Mouse (Mus musculus) heart, adult 2 months (tissue): Measurements from ENCODE around the gene Txnrd1. TPM values are rescaled to one million over a fixed set of nuclear protein-coding genes. Genes with fewer than 3 reads are reported as not detected.

ENCODE experiments used
- DNase-seq, 2 experiments: peaks; one replicate each; pipeline ENCODE4 v3.0.0; 2021
- H3K27ac ChIP-seq: fragments of 200-600 bp; 2 replicates; pipeline ENCODE4 v1.8.1; 2022
- H3K27me3 ChIP-seq: fragments of 200-500 bp; 2 replicates; pipeline ENCODE4 v1.6.1; 2012; ENCODE audit warnings: mild to moderate bottlenecking, low read length, inconsistent platforms, mixed read lengths; ENCODE audit not compliant: control insufficient read depth, insufficient read depth
- H3K36me3 ChIP-seq: fragments of 200-500 bp; 2 replicates; pipeline ENCODE4 v1.6.1; 2012; ENCODE audit warnings: low read length, inconsistent platforms; ENCODE audit not compliant: control insufficient read depth, insufficient read depth
- H3K4me1 ChIP-seq: fragments of 200-500 bp; 2 replicates; pipeline ENCODE4 v1.6.1; 2011; ENCODE audit warnings: low read length; ENCODE audit not compliant: control insufficient read depth, insufficient read depth
- H3K4me3 ChIP-seq: fragments of 200-600 bp; 2 replicates; pipeline ENCODE4 v1.8.1; 2022
- H3K79me2 ChIP-seq: fragments of 200-500 bp; replicated peaks from 2 replicates; pipeline ENCODE4 v1.6.1; 2012; ENCODE audit warnings: mild to moderate bottlenecking, inconsistent platforms, low read length, moderate library complexity, mixed read lengths; ENCODE audit not compliant: control insufficient read depth, insufficient read depth
- H3K9ac ChIP-seq: fragments of 200-500 bp; 2 replicates; pipeline ENCODE4 v1.6.1; 2012; ENCODE audit warnings: low read depth, mild to moderate bottlenecking, control low read depth, inconsistent platforms, low read length, mixed read lengths
- CTCF ChIP-seq: fragments of 200-600 bp; IDR thresholded peaks from 2 replicates; pipeline ENCODE4 v1.8.1; 2022; ENCODE audit warnings: antibody characterized with exemption, mild to moderate bottlenecking, moderate library complexity
- EP300 ChIP-seq: fragments of 200-500 bp; IDR thresholded peaks from 2 replicates; pipeline ENCODE4 v1.6.1; 2011; ENCODE audit warnings: low read depth, low read length, control low read depth; ENCODE audit not compliant: insufficient read depth
- POLR2A ChIP-seq: fragments of 200-500 bp; IDR thresholded peaks from 2 replicates; pipeline ENCODE4 v1.6.1; 2011; ENCODE audit warnings: mild to moderate bottlenecking, low read depth, low read length, control low read depth; ENCODE audit not compliant: insufficient read depth
- WGBS: fragments of 180-500 bp; shearing (Covaris S2); methylation state at CpG from one replicate; pipeline ENCODE4 v1.1.7; 2018; 5-methylcytosine and 5-hydroxymethylcytosine counted together
- intact Hi-C: fragments of 180-260 bp; cut with DNase I; formaldehyde crosslinking; loops from one replicate; pipeline ENCODE4 v1.15.1; 2025
- polyA plus RNA-seq: library from polyadenylated mRNA; depleted of rRNA; stranded (reverse); fragments of >200 nt; gene quantifications from 2 replicates; pipeline ENCODE4 v1.2.3, GENCODE M21; 2012
- total RNA-seq, 2 experiments: library from RNA; stranded (reverse); gene quantifications; 2 replicates each; pipeline ENCODE4 v1.2.3; 2021

Gene Txnrd1
- total and polyA plus RNA-seq, 3 experiments, result 21.3 to 61.1 (median 56.8) TPM

DNA sequence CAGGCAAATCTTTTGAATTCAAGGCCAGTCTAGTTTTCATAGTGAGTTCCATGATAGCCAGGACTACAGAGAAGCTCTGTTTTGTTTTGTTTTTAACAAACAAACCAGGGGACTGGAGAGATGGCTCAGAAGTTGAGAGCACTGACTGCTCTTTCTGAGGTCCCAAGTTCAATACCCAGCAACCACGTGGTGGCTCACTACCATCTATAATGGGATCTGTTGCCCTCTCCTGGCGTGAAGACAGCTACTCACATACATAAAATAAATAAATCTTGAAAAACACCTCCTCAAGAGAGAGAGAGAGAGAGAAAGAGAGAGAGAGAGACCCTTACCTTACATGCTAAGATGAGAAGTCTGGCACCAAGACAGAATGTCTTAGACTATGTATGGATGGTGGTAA is 84.9 kb downstream of the Txnrd1 start:
- no peaks in the 10 kb centered on the region for H3K79me2 ChIP-seq
- DNase-seq, result no peak
- 73% methylated on average over 2 of the region's 2 CpGs for WGBS
- TF ChIP-seq EP300 (no peak), POLR2A (no peak), CTCF (no peak)
- H3K27me3 ChIP-seq, result no peaks in the 10 kb centered on the region
- no peaks in the 10 kb centered on the region for H3K4me1 ChIP-seq
- no peak overlapping the region for H3K4me3 ChIP-seq
- H3K27ac ChIP-seq, result no peak overlapping the region
- H3K9ac ChIP-seq, result no peak overlapping the region
- intact Hi-C loops, result no loop called here
- no peaks in the 10 kb centered on the region for H3K36me3 ChIP-seq

DNA sequence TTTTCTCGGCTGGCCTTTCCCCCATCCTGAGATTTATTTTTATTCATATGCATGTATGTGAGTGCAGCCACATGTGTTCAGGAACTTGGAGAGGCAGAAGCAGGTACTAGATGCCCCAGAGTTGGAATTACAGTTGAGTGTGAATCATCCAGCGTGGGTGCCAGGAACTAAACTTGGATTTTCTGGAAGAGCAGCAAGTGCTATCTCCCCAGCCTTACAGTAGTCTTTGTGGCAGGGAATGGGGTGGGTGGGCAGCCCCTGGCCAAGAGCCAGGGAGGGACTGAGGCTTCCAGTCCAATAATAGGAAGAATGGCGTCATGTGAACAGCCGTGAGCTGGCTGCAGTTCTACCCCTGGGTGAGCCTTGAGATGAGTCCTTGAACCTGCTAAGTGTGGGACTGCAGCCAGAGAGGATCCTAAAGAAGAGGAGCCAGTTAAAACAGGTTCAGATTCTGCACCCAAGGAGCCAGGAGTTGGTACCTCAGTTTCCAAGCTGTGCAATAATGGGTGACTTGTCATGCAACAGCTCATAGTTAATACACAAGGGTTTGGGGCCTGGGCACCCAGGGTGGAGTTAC is 85.7 kb downstream of the Txnrd1 start:
- H3K79me2 ChIP-seq, result no peaks in the 10 kb centered on the region
- no peak for TF ChIP-seq EP300
- TF ChIP-seq POLR2A, result no peak
- no peak for TF ChIP-seq CTCF
- no peaks in the 10 kb centered on the region for H3K4me1 ChIP-seq
- H3K36me3 ChIP-seq, result no peaks in the 10 kb centered on the region
- H3K27me3 ChIP-seq, result no peaks in the 10 kb centered on the region
- DNase-seq, result no peak
- WGBS, result 75% methylated on average over 4 of the region's 4 CpGs
- intact Hi-C loops, result no loop called here
- no peak overlapping the region for H3K4me3 ChIP-seq
- H3K27ac ChIP-seq, result no peak overlapping the region
- no peak overlapping the region for H3K9ac ChIP-seq

DNA sequence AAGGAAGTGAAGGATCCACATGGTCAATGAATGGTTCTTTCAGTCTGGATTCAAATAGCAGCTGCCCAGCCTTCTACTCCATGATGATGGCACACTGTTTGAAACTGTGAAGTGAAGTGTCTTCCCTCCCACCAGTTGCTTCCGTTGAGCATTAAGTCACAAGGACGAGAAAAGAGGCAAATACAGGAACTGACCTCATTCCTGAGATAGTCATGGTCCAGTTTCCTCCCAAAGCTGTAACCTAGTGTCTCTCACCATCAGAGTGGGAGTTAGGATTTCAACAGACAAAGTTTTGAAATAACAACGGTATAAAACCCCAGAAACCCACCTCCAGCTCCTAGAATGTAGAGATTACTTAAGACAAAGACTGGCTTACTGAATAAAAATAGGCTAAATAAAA is 89.8 kb downstream of the Txnrd1 start:
- no peaks in the 10 kb centered on the region for H3K27me3 ChIP-seq
- H3K27ac ChIP-seq, result no peak overlapping the region
- H3K4me3 ChIP-seq, result no peak overlapping the region
- intact Hi-C loops, result no loop called here
- 28% methylated on average over 3 of the region's 3 CpGs for WGBS
- H3K9ac ChIP-seq, result no peak overlapping the region
- TF ChIP-seq CTCF, result no peak
- no peak for TF ChIP-seq EP300
- TF ChIP-seq POLR2A, result no peak
- H3K4me1 ChIP-seq, result no peaks in the 10 kb centered on the region
- no peak for DNase-seq
- H3K79me2 ChIP-seq, result no peaks in the 10 kb centered on the region
- H3K36me3 ChIP-seq, result no peaks in the 10 kb centered on the region

DNA sequence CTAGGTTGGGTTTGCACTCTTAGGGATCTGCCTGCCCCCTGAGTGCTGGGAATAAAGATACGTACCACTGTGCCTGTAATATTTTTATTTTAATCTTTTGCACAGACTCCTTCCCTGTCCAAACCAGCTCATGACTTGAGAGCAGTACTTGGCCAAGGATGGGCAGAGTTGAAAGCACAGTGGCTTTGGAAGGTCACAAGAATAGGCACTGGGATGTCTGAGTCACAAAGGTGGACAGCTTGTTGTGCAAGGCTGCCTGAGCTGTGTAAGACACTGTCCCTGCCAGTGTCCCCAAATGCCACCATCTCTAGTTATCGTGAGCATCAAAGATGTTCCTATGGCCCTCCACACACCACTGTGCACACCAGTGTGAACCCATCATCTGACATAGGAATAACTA is 91.0 kb downstream of the Txnrd1 start:
- peak in 1 of 2 experiments; percentile 14 for DNase-seq
- H3K9ac ChIP-seq, result no peak overlapping the region
- no peaks in the 10 kb centered on the region for H3K36me3 ChIP-seq
- no peaks in the 10 kb centered on the region for H3K27me3 ChIP-seq
- H3K27ac ChIP-seq, result no peak overlapping the region; the same call in 1 of the 2 replicates
- intact Hi-C loops, result no loop called here
- no peaks in the 10 kb centered on the region for H3K79me2 ChIP-seq
- no peak for TF ChIP-seq POLR2A
- H3K4me1 ChIP-seq, result no peaks in the 10 kb centered on the region
- no peak overlapping the region for H3K4me3 ChIP-seq
- 92% methylated on average over 2 of the region's 2 CpGs for WGBS

DNA sequence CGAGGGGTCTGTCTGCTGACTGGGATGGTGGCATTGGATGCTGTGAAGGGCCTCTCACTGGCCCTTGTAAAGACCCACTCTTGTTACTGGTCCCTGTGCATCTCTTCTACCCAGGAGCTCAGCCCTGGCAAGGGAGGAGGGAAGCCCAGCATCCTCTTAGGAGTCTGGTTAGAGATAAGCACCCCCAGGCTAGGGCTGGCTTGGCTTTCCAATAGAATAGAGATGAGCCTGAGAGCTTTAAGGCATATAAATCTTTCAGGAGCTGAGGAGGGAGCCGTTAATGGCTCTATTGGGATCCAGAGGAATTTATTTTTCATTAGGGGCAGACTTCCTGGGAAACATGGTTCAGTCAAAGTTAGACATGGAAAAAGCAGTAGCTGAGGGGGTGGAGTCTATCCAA is 91.9 kb downstream of the Txnrd1 start:
- Histone ChIP-seq H3K9ac (no peak overlapping the region), H3K4me1 (no peaks in the 10 kb centered on the region), H3K36me3 (no peaks in the 10 kb centered on the region), H3K4me3 (no peak overlapping the region), H3K27me3 (no peaks in the 10 kb centered on the region), H3K27ac (no peak overlapping the region), H3K79me2 (no peaks in the 10 kb centered on the region)
- no peak for DNase-seq
- TF ChIP-seq POLR2A (no peak), EP300 (no peak), CTCF (no peak)
- 79% methylated on average over 2 of the region's 2 CpGs for WGBS
- intact Hi-C loops, result no loop called here

DNA sequence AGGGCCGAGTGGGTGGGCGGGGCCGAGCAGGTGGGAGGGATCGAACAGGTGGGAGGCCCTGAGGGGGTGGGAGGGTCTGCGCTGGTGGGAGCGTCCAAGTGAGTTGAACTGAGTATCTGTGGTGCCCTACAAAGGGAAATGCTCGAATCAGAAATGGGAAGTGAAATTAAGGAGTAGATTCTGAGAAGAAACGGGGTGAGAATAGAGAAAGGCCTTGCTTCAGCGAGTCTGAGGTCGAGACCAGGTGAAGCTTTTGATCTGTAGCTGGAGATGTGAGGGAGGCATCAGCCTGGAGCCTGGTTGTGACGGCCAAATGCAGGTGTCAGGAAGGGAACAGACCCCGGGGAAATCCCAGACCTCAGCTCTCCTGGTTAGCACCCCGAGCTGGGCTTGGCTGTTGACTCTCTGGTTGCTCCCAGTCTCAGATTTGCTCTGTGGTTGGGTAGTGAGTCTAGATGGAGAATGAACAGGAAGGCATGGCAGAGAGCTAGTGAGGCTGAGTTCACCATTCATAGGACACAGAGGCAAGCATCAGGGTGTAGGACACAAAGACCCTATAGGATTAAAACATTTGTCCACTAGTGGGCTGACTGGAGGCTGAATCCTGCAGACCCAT is 101.4 kb downstream of the Txnrd1 start:
- Histone ChIP-seq H3K4me1 (no peaks in the 10 kb centered on the region), H3K9ac (no peak overlapping the region), H3K4me3 (no peak overlapping the region), H3K27ac (no peak overlapping the region), H3K36me3 (no peaks in the 10 kb centered on the region), H3K27me3 (no peaks in the 10 kb centered on the region), H3K79me2 (no peaks in the 10 kb centered on the region)
- TF ChIP-seq EP300 (no peak), CTCF (no peak), POLR2A (no peak)
- intact Hi-C loops, result no loop called here
- no peak for DNase-seq
- 78% methylated on average over 13 of the region's 13 CpGs for WGBS
